Mouse (Mus musculus) frontal cortex, postnatal 10 days (tissue): Measurements from ENCODE around the gene Xab2.

Source experiments
- DNase-seq, 2 experiments: peaks; one replicate each; pipeline ENCODE4 v3.0.0; 2022; ENCODE audit warnings: low spot score in 2 of 2, mixed read lengths in 1 of 2

Gene Xab2

DNA sequence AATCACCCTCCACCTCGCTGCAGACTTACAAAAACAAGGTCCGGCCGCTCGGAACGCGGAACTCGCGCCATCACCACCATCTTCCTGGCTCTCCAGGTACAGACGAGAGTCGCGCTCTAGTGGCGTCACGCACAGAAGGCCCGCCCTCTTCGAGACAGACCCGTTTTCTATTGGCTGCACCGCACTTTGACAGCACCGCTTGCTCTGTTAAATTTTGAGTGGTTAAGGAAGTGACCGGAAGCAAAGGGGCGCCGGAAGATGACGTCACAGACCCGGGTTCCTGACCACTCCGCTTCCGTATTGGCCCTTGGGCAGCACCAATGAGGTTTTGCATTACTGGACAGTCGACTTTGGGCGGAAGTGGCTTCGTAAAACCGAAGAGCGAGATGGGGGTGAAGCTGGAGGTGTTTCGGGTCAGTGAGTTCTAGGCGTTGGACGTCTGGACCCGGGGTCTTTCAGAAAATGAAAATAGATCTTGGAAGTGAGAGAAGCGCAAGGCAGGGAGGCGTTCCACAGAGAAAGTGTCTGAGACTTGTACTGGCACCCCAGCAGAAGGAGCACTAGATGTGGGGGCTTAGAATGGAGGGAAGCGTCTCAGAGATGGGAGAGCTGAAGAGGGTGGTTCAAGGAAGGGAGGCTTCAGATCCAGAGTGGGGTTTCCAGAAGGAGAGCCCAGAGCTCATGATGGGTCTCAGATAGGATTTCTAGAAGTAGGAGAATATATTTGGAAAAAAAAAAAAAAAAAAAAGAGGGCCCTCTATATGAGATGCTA lies at the start of gene Xab2, which contains the start of gene Pet100:
Gene Xab2 (minus strand): TSS at position 118 of the 772 bp plus-strand sequence.
Gene Pet100 (plus strand): TSS at position 350 of the 772 bp plus-strand sequence.
- peak; percentile 99 for DNase-seq

DNA sequence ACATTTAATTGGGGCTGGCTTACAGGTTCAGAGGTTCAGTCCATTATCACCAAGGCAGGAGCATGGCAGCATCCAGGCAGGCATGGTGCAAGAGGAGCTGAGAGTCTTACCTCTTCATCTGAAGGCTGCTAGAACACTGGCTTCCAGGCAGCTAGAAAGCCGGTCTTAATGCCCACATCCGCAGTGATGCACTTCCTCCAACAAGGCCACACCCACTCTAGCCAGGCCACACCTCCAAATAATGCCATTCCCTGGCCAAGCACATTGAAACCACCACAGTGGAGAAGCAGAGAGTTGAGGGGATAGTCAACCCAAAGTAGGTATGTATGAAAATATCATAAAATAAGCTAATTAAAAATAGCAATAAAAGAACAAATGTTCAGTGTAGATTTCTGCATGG lies 49.3 kb upstream of the Xab2 start:
- DNase-seq, result no peak

DNA sequence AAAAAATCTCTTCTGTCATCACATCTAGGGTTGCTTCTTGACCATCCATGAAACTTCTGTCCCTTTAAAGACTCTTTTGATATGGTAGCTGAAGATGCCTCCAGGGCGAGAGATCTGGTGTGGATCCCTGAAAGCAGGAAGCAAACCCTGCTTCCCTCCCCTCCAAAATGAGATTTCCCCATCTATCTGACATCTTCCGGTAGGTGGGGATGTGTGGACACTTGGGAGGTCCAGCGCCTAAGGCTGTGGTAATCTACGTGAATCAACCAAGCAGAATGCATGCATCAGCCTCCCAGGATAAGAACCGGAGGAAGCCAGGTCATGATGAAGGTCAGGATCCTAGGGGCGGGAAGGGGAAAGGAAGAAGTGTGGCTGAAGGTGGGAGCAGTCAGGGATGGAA lies 44.4 kb upstream of the Xab2 start, which contains the start of gene Mcemp1:
Gene Mcemp1 (plus strand): TSS at position 248 of the 400 bp plus-strand sequence.
- no peak for DNase-seq

DNA sequence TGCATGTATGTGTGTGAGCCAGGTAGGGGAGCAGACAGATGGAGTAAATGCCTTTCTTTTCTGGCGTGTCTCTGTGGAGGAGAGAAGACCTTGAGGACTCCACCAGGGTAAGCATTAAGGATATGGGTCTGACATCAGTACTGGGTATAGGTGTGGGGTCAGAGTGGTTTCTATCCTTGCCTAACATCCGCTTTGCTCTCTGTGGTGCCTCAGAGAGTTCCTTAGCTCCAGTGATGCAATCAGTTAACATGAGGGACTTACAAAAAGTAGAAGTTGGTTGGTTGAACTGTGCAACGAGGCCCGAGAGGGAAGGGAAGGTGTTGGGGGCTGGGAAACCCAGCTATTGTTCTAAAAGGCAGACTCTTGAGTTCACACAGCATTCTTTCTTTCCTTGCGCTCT lies 43.3 kb upstream of the Xab2 start:
- DNase-seq, result no peak

DNA sequence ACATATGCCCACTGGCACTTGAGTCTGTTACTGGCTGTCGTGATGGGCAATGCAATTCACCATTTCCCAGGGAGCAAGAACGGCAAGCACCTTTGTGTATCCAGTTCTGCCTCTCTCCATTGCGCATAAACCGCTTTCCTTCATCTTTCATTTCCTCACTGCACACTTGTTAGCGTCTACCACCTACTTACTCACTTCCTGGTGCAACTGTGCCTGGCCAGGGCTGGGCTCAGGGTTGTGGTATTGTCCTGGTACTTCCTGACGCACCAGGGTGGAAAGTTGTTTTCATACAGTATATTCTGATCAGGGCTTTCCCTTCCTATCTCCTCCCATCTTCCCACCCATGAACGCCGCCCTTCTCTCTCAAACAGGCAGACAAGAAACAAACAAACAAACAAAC lies 39.8 kb upstream of the Xab2 start:
- DNase-seq, result no peak

DNA sequence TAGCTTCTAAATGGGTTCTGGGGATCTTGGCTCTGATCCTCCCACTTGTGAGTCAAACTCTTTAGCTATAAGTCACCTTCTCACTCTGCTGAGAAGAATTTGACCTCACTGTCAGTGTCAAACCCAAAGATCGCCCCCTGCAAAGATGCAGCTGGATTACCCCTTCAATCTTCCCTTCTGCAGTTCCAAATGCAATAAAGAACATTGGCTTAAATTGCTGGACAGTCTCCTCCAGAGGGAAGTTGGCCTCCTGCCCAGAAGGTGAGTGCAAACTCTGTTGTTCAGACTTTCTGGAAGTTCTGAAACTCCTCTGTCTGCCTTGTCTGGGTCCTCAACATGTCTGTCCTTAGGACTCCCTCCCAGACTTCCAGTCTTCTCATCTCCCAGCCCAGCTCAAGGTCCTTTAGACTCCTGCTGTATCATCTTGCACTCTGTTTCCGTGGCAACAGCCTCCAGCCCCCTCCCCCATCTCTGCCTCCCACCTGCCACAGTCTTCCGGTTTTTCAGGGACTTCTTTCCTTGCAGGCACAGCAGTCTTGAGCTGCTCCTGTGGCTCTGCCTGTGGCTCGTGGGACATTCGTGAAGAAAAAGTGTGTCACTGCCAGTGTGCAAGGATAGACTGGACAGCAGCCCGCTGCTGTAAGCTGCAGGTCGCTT lies 35.7 kb upstream of the Xab2 start:
- peak; percentile 48 to 58 for DNase-seq

DNA sequence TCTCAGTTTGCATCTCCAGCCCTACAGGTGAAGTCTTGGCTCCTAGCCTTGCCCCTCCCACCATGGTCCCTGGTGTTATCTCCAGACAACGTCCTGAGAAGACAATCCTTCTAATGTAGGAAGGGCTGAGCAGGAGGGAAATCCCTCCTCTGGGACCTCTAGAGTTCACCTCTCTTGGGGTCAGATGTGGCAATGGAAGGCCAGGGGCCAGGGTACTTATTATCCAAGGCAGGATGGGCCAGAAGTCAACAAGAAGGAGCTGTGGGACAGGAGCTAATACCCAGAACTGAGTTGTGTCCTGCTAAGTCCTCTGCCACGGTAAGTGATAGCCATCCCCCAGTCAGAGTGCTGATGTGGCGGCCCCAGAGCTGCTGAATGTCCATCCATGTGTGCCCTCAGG lies 34.4 kb upstream of the Xab2 start, which contains the start of gene Retn:
Gene Retn (plus strand): TSS at position 245 of the 400 bp plus-strand sequence.
- no peak for DNase-seq

DNA sequence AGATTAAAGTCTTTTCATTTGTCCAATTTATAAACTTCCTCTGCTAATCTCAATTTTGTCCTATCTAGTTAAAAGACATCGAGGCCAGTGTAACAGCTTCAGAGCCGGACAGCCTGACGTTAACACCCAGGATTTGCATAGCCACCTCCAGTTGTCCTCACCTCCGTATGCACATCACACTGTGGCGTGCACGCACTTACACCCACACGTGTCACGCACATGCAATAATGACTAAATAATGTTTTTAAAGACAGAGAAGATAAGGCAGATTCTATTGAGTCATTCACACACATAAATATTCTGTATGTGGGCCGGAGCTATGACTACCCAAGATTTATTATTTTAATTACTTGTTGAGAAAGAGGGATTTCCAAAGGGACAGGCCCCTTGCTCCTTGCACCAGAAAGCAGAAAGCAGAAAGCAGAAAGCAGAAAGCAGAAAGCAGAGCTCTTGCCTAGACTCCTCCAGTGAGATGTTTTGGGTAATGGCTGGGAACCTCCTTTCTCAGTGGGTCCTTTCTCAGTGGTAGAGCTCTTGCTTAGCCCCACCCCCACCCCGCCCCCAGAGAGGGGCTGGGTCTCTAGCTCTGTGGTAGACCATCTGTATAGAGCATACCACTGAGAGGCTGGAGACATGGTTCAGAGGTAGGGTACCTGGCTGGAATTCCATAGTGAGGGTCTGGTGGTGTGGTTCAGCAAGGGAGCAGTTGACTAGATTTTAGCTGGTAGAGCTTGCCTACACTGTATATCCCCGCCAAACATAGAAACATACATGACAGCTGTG lies 33.8 kb upstream of the Xab2 start:
- no peak for DNase-seq

DNA sequence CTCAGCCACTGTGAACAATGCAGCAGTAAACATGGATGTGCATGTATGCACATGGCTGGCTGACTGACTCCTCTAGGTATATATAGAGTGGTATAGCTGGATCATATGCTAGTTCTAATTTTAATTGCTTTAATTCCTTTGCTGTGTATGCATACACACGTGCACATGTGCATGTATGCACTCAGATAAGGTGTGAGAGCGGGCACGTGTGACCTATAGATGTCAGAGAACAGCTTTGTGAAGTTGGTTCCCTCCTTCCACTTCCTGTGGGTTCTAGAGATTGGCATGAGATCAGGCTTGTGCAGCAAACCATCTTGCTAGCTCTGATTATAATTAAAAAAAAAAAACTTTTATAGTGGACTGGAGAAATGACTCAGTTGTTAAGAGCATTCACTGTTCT lies 31.7 kb upstream of the Xab2 start:
- no peak for DNase-seq

DNA sequence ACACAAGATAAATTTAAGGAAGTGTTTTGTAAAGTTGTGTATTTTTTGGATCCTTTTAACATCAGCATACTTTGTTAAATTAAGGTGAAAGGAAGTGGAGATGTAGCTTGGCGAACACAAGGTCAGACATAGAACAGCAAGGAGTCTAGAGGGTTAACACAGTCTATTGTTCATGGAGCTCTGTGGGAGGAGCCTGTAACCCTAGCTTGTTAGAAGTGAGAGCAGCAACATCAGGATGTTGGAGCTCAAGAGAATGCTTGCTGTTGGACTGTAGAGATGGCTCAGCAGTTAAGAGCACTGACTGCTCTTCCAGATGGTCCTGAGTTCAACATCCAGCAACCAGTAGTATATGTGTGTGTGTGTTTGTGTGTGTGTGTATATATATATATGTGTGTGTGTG lies 27.9 kb upstream of the Xab2 start:
- DNase-seq, result no peak

DNA sequence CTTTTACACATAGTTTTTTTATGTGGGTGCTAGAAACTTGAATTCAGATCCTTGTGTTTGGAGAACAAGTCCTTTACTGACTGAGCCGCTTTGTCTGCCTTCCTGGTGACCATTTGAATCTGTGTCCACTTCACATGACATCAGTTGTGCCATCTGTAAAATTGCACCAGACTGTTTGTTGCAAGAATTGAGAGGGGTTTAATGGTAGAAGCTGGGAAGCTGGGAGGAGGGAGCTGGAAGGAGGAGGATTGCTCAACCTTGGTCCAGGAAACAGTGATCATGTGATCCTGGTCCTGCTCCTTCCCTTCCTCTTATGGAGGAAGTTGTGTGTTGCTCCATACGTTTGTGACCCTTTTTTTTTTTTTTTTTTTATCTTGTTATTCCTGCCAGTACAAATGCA lies 27.2 kb upstream of the Xab2 start:
- no peak for DNase-seq

DNA sequence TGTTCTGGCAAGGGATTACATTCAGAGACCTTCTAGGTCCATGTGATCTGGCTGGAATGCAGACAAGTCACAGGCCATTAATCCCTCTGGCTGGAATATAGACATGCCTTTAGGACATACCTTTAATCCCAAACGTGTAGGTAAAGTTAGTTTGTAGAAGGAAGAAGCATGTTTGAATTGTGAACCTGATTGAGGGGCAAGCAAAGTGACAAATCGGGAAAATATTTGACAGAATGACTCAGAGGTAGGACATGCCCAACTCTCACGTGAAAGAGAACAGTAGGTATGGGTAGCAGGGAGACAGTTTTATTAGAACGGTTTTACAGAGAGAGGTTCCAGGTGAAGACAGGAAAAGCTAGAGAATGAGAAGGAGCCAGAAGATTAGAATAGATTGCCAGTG lies 26.4 kb upstream of the Xab2 start:
- no peak for DNase-seq

DNA sequence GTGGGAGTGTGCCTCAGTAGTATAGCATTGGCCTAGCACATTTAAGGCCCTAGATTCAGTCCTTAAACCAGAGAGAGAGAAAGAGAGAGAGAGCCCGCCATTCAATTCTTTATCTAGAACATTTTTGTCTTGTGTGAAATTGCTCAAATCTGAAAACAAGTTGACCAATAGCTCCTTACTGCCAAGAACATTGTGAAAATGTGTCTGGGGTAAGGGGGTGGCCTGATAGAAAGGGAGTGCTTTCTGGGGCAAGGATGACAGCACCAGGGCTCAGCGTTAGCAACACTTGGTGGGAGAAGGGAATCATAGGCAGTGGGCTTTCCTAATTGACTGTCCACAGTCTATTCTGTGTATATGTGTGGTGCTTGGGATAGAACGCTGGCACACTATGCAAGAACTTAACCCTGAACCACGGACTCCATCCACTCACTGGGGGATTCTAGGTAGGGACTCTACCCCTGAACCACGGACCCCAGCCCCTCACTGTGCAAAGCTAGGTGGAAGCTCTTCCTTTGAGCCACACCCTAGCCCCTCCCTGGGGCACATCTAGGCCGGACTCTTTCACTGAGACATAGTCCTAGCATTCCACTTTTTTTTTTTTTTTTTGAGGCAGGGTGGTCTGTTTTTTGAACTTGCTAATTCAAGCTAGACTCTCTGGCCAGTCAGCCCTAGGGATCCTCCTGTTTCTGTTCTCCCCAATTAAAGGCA lies 25.9 kb upstream of the Xab2 start:
- DNase-seq, result no peak

DNA sequence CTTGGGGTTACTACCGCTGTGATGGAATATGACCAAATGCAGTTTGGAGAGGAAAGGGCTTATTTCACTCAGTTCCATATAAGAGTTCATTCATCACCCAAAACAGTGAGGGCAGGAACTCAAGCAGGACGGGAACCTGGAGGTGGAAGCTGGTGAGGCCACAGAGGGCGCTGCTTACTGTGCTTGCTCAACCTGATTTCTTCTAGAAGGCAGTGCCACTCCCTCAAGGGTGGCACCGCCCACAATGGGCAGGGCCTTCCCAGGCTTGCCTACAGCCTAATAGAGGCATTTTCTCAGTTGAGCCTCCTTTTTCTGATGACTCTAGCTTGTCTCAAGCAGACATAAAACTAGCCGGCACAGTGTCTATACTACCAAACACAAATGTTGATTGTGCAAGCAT lies 24.7 kb upstream of the Xab2 start:
- no peak for DNase-seq

DNA sequence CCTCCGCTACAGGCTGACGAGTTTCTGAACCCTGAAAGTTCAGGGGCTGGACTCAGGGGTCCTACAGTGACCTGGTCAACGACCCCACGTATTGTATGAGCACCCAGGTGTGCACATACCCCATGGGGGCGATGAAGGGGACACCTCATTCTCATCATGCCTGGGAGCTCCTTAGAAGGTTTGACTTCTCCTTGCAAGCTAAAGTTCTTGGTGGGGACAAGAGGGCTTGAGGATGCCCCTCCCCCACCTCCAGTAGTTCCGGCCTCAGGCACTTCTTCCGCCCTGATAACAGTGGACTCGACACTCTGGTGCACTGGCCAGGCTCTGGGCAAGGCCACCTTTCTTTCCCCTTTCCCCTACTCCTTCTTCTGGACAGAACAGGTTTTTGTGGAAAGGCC lies 10.4 kb upstream of the Xab2 start:
- no peak for DNase-seq

DNA sequence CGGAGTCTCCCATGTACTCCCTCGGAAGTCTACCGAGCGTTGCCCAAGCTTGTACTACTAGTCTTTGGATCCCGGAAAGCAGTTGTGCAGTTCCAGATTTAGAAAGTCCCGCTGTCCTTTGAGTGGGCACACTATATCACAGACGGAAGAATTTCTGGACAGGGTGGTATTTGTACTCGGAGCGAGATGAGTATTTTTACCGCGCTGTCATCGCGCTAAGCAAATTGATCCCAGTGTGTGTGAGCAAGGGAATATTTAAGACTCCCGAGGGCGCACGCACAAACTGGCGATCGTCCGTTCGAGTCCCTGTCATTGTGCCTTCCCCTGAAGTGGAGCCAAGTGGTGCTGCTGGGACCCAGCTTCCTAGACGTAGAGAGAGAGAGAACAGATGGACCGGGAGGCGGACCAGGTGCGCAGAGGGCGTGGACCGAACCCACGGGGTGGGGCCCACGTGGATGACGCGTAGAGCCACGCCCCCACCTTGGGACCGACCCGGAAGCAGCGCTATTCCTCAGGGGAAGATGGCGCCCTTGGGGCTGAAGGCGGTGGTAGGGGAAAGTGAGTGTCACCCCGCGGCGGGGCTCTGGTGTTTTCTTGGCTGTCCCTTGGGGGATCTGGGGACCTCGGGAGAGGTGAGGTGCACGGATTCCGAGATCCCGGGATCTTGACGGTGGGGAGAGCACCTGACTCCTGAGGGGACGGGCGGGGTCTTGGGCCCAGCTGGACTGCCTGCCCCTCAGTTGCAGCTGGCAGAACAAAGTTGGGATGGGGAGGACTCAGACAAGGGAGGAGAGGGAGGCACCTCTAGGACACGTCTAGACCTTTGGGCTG lies 9.7 kb upstream of the Xab2 start, which contains the start of gene Stxbp2:
Gene Stxbp2 (plus strand): TSS at position 309 of the 831 bp plus-strand sequence.
- DNase-seq, result peak in 1 of 2 experiments; percentile 65

DNA sequence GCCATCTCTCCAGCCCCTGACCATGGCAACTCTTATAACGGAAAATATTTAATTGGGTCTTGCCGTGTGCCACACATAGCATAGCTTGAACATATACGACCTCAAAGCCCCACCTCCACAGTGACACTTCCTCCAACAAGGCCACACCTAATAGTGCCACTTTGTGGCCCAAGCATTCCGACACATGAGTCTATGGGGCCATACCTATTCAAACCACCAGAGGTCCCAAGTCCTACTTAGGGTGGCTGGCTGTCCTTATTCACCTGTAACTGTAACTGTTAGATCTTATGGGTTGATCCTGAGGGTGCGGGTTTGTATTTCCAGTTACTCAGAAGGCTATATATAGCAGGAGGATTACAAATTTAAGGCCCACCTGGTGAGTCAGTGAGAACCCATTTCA lies 6.9 kb upstream of the Xab2 start:
- no peak for DNase-seq

DNA sequence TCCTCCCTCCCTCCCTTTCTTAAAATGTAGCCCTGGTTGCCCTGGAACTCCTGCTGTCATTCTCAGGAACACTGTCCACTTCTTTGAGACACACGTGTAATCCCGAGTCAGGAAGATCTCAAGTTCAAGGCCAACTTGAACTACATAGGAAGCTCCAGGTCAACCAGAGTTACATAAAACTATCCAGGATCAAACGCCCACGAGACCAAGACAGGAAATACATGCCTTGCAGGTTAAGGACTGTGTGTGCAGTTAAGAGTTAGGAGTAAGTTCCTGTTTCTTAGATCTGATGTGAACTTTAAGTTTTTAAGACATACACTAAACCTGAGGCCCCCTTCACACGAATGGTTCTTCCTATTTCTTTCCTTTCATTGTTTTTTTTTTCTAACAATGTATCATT lies 5.9 kb upstream of the Xab2 start:
- DNase-seq, result no peak

DNA sequence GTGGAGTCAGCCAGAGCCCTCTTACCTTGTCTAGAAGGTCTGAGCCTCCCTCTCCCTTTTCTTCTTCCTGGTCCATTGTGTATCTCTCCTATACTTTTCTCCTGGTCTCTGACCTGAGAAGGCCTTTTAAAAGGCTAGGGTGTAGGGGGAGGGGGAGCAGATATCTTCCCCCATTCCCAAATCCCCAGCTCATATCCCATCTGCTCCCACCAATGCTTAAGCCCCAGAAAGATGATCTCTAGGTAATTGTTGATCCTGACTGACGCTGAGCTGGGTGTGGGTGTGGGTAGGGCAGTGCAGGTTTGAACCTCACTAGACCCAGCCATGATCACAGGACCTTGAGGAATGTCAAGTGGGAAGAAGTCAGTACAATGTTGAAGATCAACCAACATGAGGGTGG lies 4.3 kb upstream of the Xab2 start, which contains the start of gene Pcp2:
Gene Pcp2 (minus strand): TSS at position 101 of the 400 bp plus-strand sequence.
- no peak for DNase-seq

DNA sequence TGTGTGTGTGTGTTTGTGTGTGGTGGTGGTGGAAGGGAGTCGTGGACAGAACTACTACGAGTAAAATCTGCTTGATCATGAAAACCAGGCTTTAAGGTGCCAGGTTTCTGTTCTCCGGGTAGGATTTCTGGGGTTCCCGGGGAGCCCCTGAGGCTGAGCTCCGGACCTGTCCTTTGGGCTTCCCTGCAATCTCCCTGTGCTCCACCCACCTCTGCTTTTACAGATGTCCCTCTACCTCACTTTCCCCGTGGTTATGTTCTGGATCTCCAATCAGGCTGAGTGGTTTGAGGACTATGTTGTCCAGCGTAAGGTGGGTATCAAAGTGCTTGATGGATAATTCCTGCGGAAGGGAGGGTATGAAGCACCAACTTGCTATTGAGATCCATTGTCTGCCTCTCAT lies 1.0 kb upstream of the Xab2 start:
- DNase-seq, result no peak

DNA sequence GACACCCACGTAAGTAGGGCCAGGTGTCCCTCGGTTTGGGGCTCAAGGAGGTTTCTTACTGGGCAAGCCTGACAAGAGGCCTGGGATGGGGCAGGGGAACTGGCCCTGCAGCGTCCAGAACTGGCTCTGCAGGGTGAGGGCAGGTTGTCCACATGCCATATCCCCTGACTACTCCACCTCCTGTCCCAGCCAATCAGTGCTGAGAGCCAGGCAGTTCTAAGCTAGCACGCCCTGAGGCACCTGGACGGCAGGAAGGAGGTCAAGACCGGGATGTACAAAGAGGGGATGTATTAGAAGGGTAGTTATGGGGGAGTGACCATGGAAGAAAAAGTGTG lies 11.3 kb downstream of the Xab2 start:
- DNase-seq, result no peak
